Mouse (Mus musculus) thymus, adult 2 months (tissue): ENCODE measurements around the gene Samd10. TPM values are rescaled to one million over a fixed set of nuclear protein-coding genes. Genes with fewer than 3 reads are reported as not detected.

ENCODE experiments used
- DNase-seq: peaks from one replicate; pipeline ENCODE4 v3.0.0; 2021
- H3K27ac ChIP-seq: fragments of 200-500 bp; 2 replicates; pipeline ENCODE4 v1.5.1; 2012; ENCODE audit warnings: low read length, control low read depth; ENCODE audit not compliant: control insufficient read depth, insufficient read depth
- H3K27me3 ChIP-seq: fragments of 200-500 bp; 2 replicates; pipeline ENCODE4 v1.6.1; 2012; ENCODE audit warnings: mild to moderate bottlenecking, low read length, moderate library complexity, mixed read lengths; ENCODE audit not compliant: control insufficient read depth, insufficient read depth
- H3K36me3 ChIP-seq: fragments of 200-500 bp; 2 replicates; pipeline ENCODE4 v1.6.1; 2012; ENCODE audit warnings: mild to moderate bottlenecking, low read length, moderate library complexity; ENCODE audit not compliant: control insufficient read depth, insufficient read depth
- H3K4me1 ChIP-seq: fragments of 200-500 bp; replicated peaks from 2 replicates; pipeline ENCODE4 v1.6.1; 2012; ENCODE audit warnings: low read length; ENCODE audit not compliant: control insufficient read depth, insufficient read depth
- H3K4me3 ChIP-seq: fragments of 200-500 bp; 2 replicates; pipeline ENCODE4 v1.5.1; 2012; ENCODE audit warnings: mild to moderate bottlenecking, low read length, control low read depth, moderate library complexity; ENCODE audit not compliant: control insufficient read depth, insufficient read depth
- CTCF ChIP-seq: fragments of 200-500 bp; IDR thresholded peaks from 2 replicates; pipeline ENCODE4 v1.5.1; 2012; ENCODE audit warnings: mild to moderate bottlenecking, control low read depth, low read length, moderate library complexity, borderline replicate concordance; ENCODE audit not compliant: control insufficient read depth, poor library complexity, insufficient read depth; ENCODE audit errors: extremely low read depth
- POLR2A ChIP-seq: fragments of 200-500 bp; IDR thresholded peaks from 2 replicates; pipeline ENCODE4 v1.6.1; 2012; ENCODE audit warnings: mild to moderate bottlenecking, low read length, control low read depth, moderate library complexity; ENCODE audit not compliant: control insufficient read depth, poor library complexity, insufficient read depth; ENCODE audit errors: extremely low read depth
- WGBS: fragments of 180-500 bp; shearing (Covaris S2); methylation state at CpG from one replicate; pipeline ENCODE4 v1.1.7; 2018; 5-methylcytosine and 5-hydroxymethylcytosine counted together
- polyA plus RNA-seq: library from polyadenylated mRNA; depleted of rRNA; stranded (reverse); fragments of >200 nt; gene quantifications from 2 replicates; pipeline ENCODE4 v1.2.3, GENCODE M21; 2012; rRNA removed

The Samd10 gene
- polyA plus RNA-seq, 1 experiment = 29.0 TPM

GRCm38 (mm10) chr2:181548682-181549081, 50.3 kb downstream of the Samd10 start:
- 63% methylated on average over 5 of the region's 5 CpGs for WGBS
- Histone ChIP-seq H3K36me3 (peaks cover 61% of the 10 kb centered on the region), H3K27me3 (no peaks in the 10 kb centered on the region), H3K4me1 (no peaks in the 10 kb centered on the region), H3K4me3 (no peak overlapping the region), H3K27ac (no peak overlapping the region)
- DNase-seq = no peak
- no peak for TF ChIP-seq CTCF
- no peak for TF ChIP-seq POLR2A

DNA sequence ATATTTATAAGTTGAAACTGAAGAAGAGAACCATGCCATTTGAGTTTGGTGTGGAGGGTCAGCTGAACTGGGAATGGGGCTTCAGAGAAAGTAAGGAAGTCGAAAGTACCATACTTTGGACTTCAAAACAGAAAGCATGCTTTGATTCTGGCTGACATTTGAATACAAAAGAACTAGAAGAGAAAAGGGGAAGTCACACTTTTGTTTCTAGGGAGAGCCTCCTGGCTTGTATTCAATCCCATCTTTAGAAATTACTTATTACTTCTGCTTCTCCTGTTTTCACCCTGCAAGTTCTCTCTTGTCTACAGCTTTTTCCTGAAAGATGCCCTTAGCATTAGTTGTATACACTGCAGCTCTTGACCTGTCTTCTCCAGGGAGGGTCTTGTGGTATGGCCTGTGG, 50.8 kb downstream of the Samd10 start:
- no peaks in the 10 kb centered on the region for H3K4me1 ChIP-seq
- H3K27me3 ChIP-seq = no peaks in the 10 kb centered on the region
- H3K36me3 ChIP-seq = peaks cover 61% of the 10 kb centered on the region
- no peak for DNase-seq
- no peak overlapping the region for H3K4me3 ChIP-seq
- H3K27ac ChIP-seq = no peak overlapping the region
- TF ChIP-seq CTCF (no peak), POLR2A (no peak)
- WGBS = 8% methylated on average over 1 of the region's 1 CpGs

GRCm38 (mm10) chr2:181546142-181546541, 52.9 kb downstream of the Samd10 start:
- Histone ChIP-seq H3K4me3 (no peak overlapping the region), H3K4me1 (no peaks in the 10 kb centered on the region), H3K27me3 (no peaks in the 10 kb centered on the region), H3K27ac (no peak overlapping the region), H3K36me3 (peaks cover 52% of the 10 kb centered on the region)
- TF ChIP-seq CTCF (no peak), POLR2A (no peak)
- WGBS = 98% methylated on average over 7 of the region's 7 CpGs
- DNase-seq = no peak

Other genes starting within 250 kb of the Samd10 start
- gene Zgpat, start 234.3 kb downstream of the Samd10 start, polyA plus RNA-seq = 87.6 and 91.9 TPM in 2 replicates
- 60.9 and 69.6 TPM in 2 replicates for gene Arfrp1, start 233.8 kb downstream of the Samd10 start, polyA plus RNA-seq
- gene Lime1, start 219.1 kb downstream of the Samd10 start, polyA plus RNA-seq = 263 and 268 TPM in 2 replicates
- gene Zbtb46, start 139.8 kb downstream of the Samd10 start, polyA plus RNA-seq = 4.8 and 5.3 TPM in 2 replicates
- 0.13 and 0.16 TPM in 2 replicates for gene Abhd16b, start 106.0 kb downstream of the Samd10 start, polyA plus RNA-seq
- gene Tpd52l2, start 102.1 kb downstream of the Samd10 start, polyA plus RNA-seq = 54.2 and 54.7 TPM in 2 replicates
- 140 and 146 TPM in 2 replicates for gene Dnajc5, start 78.7 kb downstream of the Samd10 start, polyA plus RNA-seq
- gene Uckl1, start 14.3 kb downstream of the Samd10 start, polyA plus RNA-seq = 266 and 327 TPM in 2 replicates
- 22.2 and 22.5 TPM in 2 replicates for gene Prpf6, start 7.3 kb downstream of the Samd10 start, polyA plus RNA-seq
- 87.6 and 89.1 TPM in 2 replicates for gene Zfp512b, start 6.4 kb downstream of the Samd10 start, polyA plus RNA-seq
- 0.57 and 1.0 TPM in 2 replicates for gene Gm29797, start 57.8 kb upstream of the Samd10 start, polyA plus RNA-seq
- gene Sox18, start 72.4 kb upstream of the Samd10 start, polyA plus RNA-seq = 21.7 and 21.8 TPM in 2 replicates
- 9.0 and 13.8 TPM in 2 replicates for gene Tcea2, start 81.1 kb upstream of the Samd10 start, polyA plus RNA-seq
- 255 and 260 TPM in 2 replicates for gene Rgs19, start 94.8 kb upstream of the Samd10 start, polyA plus RNA-seq
- gene Lkaaear1, start 99.2 kb upstream of the Samd10 start, polyA plus RNA-seq = not detected in 2 replicates
- gene Oprl1, start 115.8 kb upstream of the Samd10 start, polyA plus RNA-seq = 0.24 and 0.38 TPM in 2 replicates
- gene Myt1, start 164.1 kb upstream of the Samd10 start, polyA plus RNA-seq = 0.03 and 0.04 TPM in 2 replicates
- gene Pcmtd2, start 238.6 kb upstream of the Samd10 start, polyA plus RNA-seq = 51.5 and 60.0 TPM in 2 replicates